Mouse (Mus musculus) layer of hippocampus, adult 11-12 months (tissue): ENCODE results near the gene 4930544D05Rik.
A peak's percentile ranks its signal among the peaks of the same experiment; 100 is the strongest.

ENCODE experiments used
- DNase-seq: peaks from one replicate; pipeline ENCODE4 v3.0.0; 2022; ENCODE audit warnings: low spot score

Gene 4930544D05Rik

GRCm38 (mm10) chr11:70643051-70643450 lies 27.4 kb downstream of the 4930544D05Rik start:
- no peak for DNase-seq

GRCm38 (mm10) chr11:70644564-70645103 lies 29.0 kb downstream of the 4930544D05Rik start:
- no peak for DNase-seq

- no peak for DNase-seq
Observed at GRCm38 (mm10) chr11:70645461-70646258, 30.0 kb downstream of the 4930544D05Rik start.

- no peak for DNase-seq
Observed at GRCm38 (mm10) chr11:70646259-70646555, 30.6 kb downstream of the 4930544D05Rik start.

- peak; percentile 97 for DNase-seq
Observed at GRCm38 (mm10) chr11:70646691-70647650, 31.3 kb downstream of the 4930544D05Rik start, which contains the start of the genes Rnf167 and Slc25a11. Gene Rnf167 (plus strand): TSS chr11:70647235. Gene Slc25a11 (minus strand): TSS chr11:70647479.

GRCm38 (mm10) chr11:70647716-70648420 lies 32.2 kb downstream of the 4930544D05Rik start:
- DNase-seq: no peak

- no peak for DNase-seq
Observed at GRCm38 (mm10) chr11:70648512-70648911, 32.9 kb downstream of the 4930544D05Rik start.

GRCm38 (mm10) chr11:70649185-70649734 lies 33.6 kb downstream of the 4930544D05Rik start:
- peak; percentile 11 for DNase-seq

- peak; percentile 5 for DNase-seq
Observed at GRCm38 (mm10) chr11:70650322-70651175, 34.9 kb downstream of the 4930544D05Rik start.

GRCm38 (mm10) chr11:70651391-70651790 lies 35.7 kb downstream of the 4930544D05Rik start:
- DNase-seq: peak; percentile 3

- peak; percentile 8 for DNase-seq
Observed at GRCm38 (mm10) chr11:70652029-70652883, 36.6 kb downstream of the 4930544D05Rik start.

GRCm38 (mm10) chr11:70652884-70653344 lies 37.3 kb downstream of the 4930544D05Rik start:
- DNase-seq: no peak

- peak; percentile 54 for DNase-seq
Observed at GRCm38 (mm10) chr11:70653345-70654197, 37.9 kb downstream of the 4930544D05Rik start.

GRCm38 (mm10) chr11:70654198-70654922 lies 38.7 kb downstream of the 4930544D05Rik start, which contains the start of gene Pfn1:
Gene Pfn1 (minus strand): TSS chr11:70654644.
- DNase-seq: peak; percentile 68

- peak; percentile 75 for DNase-seq
Observed at GRCm38 (mm10) chr11:70654923-70655570, 39.4 kb downstream of the 4930544D05Rik start.

GRCm38 (mm10) chr11:70655571-70656455 lies 40.2 kb downstream of the 4930544D05Rik start:
- DNase-seq: no peak
